Mouse (Mus musculus) gastrocnemius, adult 8-10 months (tissue): Measurements from ENCODE around the gene Olfr715. TPM values are rescaled to one million over a fixed set of nuclear protein-coding genes. Genes with fewer than 3 reads are reported as not detected.
"Not testable (repeated sequence)": the region's sequence is repeated elsewhere in the genome, so short reads cannot be mapped to it uniquely, and the experiment has no call there.

Source experiments
- DNase-seq, 2 experiments: peaks; one replicate each; pipeline ENCODE4 v3.0.0; 2022; ENCODE audit warnings: low spot score in 2 of 2
- total RNA-seq, 4 experiments: library from RNA; stranded (reverse); gene quantifications; 2 replicates each; pipeline ENCODE4 v1.2.4; 2022

The Olfr715 gene
- not detected for total RNA-seq

DNA sequence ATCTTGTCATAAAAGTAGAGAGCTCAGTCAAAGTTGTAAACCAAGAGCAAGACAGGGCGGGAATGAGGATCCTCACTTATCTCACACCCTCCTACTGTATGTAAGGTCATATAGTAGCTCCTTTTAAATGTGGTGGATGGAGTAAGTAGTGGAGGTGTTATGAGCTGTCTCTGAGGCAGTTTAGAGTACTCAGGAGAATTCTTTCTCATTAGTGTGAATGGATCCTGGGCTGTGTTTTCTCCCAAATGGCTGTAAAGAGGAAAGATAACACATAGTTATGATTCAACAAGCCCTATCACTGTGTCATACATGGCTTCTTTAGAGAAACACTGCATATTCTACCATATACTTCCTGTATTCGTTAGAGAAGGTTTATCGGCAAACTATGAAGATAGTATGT lies at the start of gene Olfr715:
Gene Olfr715 (minus strand): TSS at position 101 of the 400 bp plus-strand sequence.
- not testable (repeated sequence) for DNase-seq

DNA sequence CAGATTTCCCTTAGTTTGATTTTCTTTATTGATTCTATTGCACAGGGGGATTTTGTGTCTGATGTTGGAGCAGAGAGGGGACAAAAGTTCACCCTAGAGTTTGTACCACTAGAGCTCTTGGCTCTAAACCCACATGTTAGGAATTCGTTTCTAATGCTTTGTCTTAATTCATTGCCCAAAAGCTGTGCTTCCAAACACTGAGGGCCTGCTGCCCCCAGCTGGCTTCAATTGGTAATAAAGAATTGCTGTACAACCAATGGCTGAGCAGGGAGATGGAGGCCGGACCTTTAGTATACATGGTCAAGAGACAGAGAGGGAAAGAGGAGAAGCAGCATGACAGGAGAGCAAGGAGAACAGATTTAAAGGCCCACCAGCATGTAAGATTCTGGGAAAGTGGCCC lies 49.5 kb upstream of the Olfr715 start:
- no peak for DNase-seq

DNA sequence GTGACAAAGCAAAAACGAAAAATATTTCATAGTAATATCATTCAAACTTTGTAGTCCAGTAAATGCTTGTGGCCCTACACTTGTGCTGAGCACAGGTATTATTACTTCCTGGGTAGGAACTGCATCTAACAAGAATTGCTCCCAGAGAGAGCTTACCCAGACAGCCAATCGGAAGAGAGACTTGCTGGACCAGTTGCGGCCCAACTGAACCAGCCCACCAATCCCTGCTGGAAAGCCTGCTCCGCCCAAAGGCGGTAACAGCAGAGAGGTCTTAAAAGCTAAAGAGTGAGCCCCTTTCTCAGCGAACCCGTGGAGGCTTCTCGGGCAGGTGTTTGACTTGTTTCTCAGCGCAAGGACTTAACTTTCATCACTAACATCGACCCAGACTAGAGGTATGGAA lies 35.8 kb upstream of the Olfr715 start, which contains the start of gene Nlrp14:
Gene Nlrp14 (plus strand): TSS at position 301 of the 400 bp plus-strand sequence.
- no peak for DNase-seq

DNA sequence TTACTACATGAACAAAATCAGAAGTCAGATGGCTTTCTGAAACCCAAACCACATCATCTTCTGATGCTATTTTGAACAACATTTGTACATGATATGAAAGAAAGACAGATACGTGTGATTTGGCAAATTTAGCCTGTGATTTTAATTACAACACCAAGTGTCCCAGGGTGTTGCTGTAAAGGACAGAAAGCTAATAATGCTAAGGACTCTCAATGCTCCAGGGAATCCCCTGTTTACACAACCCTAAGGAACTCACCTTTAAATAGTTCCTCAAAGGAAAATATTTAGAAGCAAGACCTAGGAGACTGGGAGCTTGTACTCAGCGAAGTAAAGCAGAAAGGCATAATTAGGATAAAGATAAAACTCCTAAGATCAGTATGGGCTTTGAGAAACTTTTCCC lies 7.1 kb upstream of the Olfr715 start, which contains the start of gene Olfr716:
Gene Olfr716 (plus strand): TSS at position 301 of the 400 bp plus-strand sequence.
- DNase-seq, result not testable (repeated sequence)

DNA sequence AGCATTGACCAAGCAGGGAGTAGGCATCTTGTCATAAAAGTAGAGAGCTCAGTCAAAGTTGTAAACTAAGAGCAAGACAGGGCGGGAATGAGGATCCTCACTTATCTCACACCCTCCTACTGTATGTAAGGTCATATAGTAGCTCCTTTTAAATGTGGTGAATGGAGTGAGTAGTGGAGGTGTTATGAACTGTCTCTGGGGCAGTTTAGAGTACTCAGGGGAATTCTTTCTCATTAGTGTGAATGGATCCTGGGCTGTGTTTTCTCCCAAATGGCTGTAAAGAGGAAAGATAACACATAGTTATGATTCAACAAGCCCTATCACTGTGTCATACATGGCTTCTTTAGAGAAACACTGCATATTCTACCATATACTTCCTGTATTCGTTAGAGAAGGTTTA lies 20.6 kb downstream of the Olfr715 start, which contains the start of gene Olfr715b:
Gene Olfr715b (minus strand): TSS at position 101 of the 400 bp plus-strand sequence.
- DNase-seq, result not testable (repeated sequence)

DNA sequence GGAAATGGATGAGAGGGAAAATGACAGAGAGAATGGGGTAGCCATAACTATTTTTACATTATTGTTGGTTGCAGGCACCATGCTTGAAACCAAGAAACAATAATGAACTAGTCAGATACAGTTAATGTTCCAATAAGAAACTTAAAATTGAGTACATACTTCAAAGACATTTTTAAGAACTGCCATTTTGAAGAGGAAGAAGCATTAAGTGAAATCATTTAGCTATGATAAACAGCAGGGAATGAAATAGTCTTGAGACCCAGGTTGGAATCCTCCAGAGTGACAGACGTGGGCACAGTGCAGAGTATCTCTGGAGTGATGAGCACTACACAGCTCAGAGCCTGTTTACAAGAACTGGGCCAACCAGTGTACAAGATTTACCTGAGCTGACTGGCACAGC lies 38.0 kb downstream of the Olfr715 start, which contains the start of gene Olfr17:
Gene Olfr17 (plus strand): TSS at position 301 of the 400 bp plus-strand sequence.
- no peak for DNase-seq

Other genes with a start within 250 kb of the Olfr715 start
- gene Olfr706, start 242.9 kb downstream of the Olfr715 start, total RNA-seq, result not detected
- not detected for gene Olfr707, start 229.8 kb downstream of the Olfr715 start, total RNA-seq
- gene Olfr1532-ps1, start 223.1 kb downstream of the Olfr715 start, total RNA-seq, result not detected
- not detected for gene Olfr709-ps1, start 198.9 kb downstream of the Olfr715 start, total RNA-seq
- not detected for gene Olfr710, start 182.8 kb downstream of the Olfr715 start, total RNA-seq
- not detected for gene Olfr6, start 167.1 kb downstream of the Olfr715 start, total RNA-seq
- gene Olfr711, start 155.6 kb downstream of the Olfr715 start, total RNA-seq, result not detected
- gene Olfr2, start 125.0 kb downstream of the Olfr715 start, total RNA-seq, result not detected
- not detected for gene Olfr713, start 99.9 kb downstream of the Olfr715 start, total RNA-seq
- gene Olfr714, start 60.1 kb downstream of the Olfr715 start, total RNA-seq, result not detected
- not detected for gene Olfr17, start 37.9 kb downstream of the Olfr715 start, total RNA-seq
- not detected for gene Olfr715b, start 20.7 kb downstream of the Olfr715 start, total RNA-seq
- gene Olfr716, start 7.2 kb upstream of the Olfr715 start, total RNA-seq, result not detected
- gene Nlrp14, start 35.9 kb upstream of the Olfr715 start, total RNA-seq, result not detected
- not detected for gene Rbmxl2, start 78.4 kb upstream of the Olfr715 start, total RNA-seq
- gene Syt9, start 239.6 kb upstream of the Olfr715 start, total RNA-seq, result 1 to 10 TPM in 1 of 4 experiments, under 1 TPM in 3; 0.29 to 1.0 (median 0.46) TPM